16 mouse cellular contexts compared by ENCODE assay signal in the genomic region with DNA sequence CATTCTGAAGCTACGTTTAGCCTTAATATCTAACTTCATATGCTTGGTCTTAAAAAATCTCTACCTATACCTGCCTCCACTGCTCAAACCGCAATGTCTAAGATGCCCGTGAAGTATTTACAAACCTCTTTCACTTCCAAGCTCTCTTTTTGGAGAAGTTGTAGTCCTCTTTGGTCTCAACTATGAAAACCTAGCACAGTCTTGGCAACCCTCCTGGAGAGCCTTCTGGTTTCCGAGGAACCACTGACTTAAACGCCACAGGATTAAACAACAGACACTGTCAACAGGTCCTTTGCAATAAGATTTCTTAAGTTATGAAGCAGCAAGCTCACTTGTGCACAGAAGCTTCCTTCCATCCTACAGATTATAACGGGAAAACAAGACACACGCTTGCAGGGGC. TPM values are rescaled to one million over a fixed set of nuclear protein-coding genes. Genes with fewer than 3 reads are reported as not detected.
DNase-seq lines count a peak whose midpoint lies in the region; ATAC-seq and TF ChIP-seq lines count a peak whose summit lies in the region.
"Had no signal": no experiment of that assay in that cellular context is flagged by ENCODE, and none has a peak within 500 bp of the region (broad histone marks: within the 10 kb centered on the region; RNA-seq: fewer than 3 reads in every experiment).

No protein-coding gene starts in this region.

- TF ChIP-seq EP300 in stomach, postnatal 0 days (optimal IDR thresholded peaks at IDR 0.05): no peak

- H3K27me3 ChIP-seq in heart, embryonic 10.5 days (ENCODE audit: insufficient read depth, poor library complexity, severe bottlenecking): peaks cover 24% of the 10 kb centered on the region
- H3K27me3 ChIP-seq in stomach, embryonic 15.5 days (replicated peaks): no peaks in the 10 kb centered on the region
- no peaks in the 10 kb centered on the region for H3K27me3 ChIP-seq in stomach, postnatal 0 days (ENCODE audit: control insufficient read depth, insufficient read depth, low read length)

- H3K27ac ChIP-seq in heart, embryonic 10.5 days: no peak overlapping the region
- H3K27ac ChIP-seq in layer of hippocampus, adult 2 months: peak overlapping the region; percentile 67
- no peak overlapping the region for H3K27ac ChIP-seq in stomach, embryonic 15.5 days
- no peak overlapping the region for H3K27ac ChIP-seq in stomach, postnatal 0 days (replicated peaks)
- H3K27ac ChIP-seq: forebrain, embryonic 12.5 days; hindbrain, embryonic 10.5 days; limb, embryonic 12.5 days; liver, embryonic 13.5 days had no signal

- no peak overlapping the region for H3K9ac ChIP-seq in stomach, embryonic 15.5 days
- no peak overlapping the region for H3K9ac ChIP-seq in stomach, postnatal 0 days (ENCODE audit: low read length)
- H3K9ac ChIP-seq: forebrain, embryonic 12.5 days; limb, embryonic 12.5 days; liver, embryonic 13.5 days had no signal

- no peaks in the 10 kb centered on the region for H3K36me3 ChIP-seq in heart, embryonic 10.5 days
- no peaks in the 10 kb centered on the region for H3K36me3 ChIP-seq in stomach, embryonic 15.5 days
- H3K36me3 ChIP-seq in stomach, postnatal 0 days (ENCODE audit: control insufficient read depth, insufficient read depth, low read length): no peaks in the 10 kb centered on the region
- H3K36me3 ChIP-seq: forebrain, embryonic 12.5 days; hindbrain, embryonic 10.5 days; limb, embryonic 12.5 days; liver, embryonic 13.5 days had no signal

- WGBS in heart, embryonic 10.5 days: 86% methylated on average over 7 of the region's 7 CpGs
- WGBS in stomach, embryonic 15.5 days: 85% methylated on average over 7 of the region's 7 CpGs
- WGBS in stomach, postnatal 0 days: 75% methylated on average over 7 of the region's 7 CpGs

- no peak for ATAC-seq in stomach, embryonic 15.5 days (ENCODE audit: insufficient read depth, low FRiP score, low read depth)
- no peak for ATAC-seq in stomach, postnatal 0 days (ENCODE audit: low FRiP score, low TSS enrichment)
- ATAC-seq: lung, postnatal 0 days had no signal

- peaks cover 9% of the 10 kb centered on the region for H3K4me1 ChIP-seq in heart, embryonic 10.5 days
- H3K4me1 ChIP-seq in stomach, embryonic 15.5 days: 0 out of 2 replicates have a peak, but pooled peaks cover 8% of the 10 kb centered on the region
- H3K4me1 ChIP-seq in stomach, postnatal 0 days (replicated peaks; ENCODE audit: control insufficient read depth, insufficient read depth): 0 out of 2 replicates have a peak, but pooled peaks cover 3% of the 10 kb centered on the region

- no peak for TF ChIP-seq CTCF in layer of hippocampus, adult 2 months (conservative IDR thresholded peaks at IDR 0.05)
- TF ChIP-seq CTCF in stomach, postnatal 0 days (IDR thresholded peaks at IDR 0.05; ENCODE audit: low read depth): no peak

- 0 out of 2 replicates have a peak overlapping the region, but pooled peaks have one; percentile 23 for H3K4me2 ChIP-seq in stomach, embryonic 15.5 days
- no peak overlapping the region for H3K4me2 ChIP-seq in stomach, postnatal 0 days (replicated peaks; ENCODE audit: low read depth)
- H3K4me2 ChIP-seq: forebrain, embryonic 12.5 days; liver, embryonic 13.5 days had no signal

- H3K4me3 ChIP-seq in heart, embryonic 10.5 days: no peak overlapping the region
- peak overlapping the region; percentile 25 for H3K4me3 ChIP-seq in layer of hippocampus, adult 2 months
- H3K4me3 ChIP-seq in stomach, embryonic 15.5 days (replicated peaks): no peak overlapping the region
- H3K4me3 ChIP-seq in stomach, postnatal 0 days (ENCODE audit: low read depth, low read length): no peak overlapping the region
- H3K4me3 ChIP-seq: forebrain, embryonic 12.5 days; hindbrain, embryonic 10.5 days; liver, embryonic 13.5 days; megakaryocyte, embryonic 14.5 days had no signal

- DNase-seq in heart, adult 11 months: peak; percentile 57
- DNase-seq in heart, embryonic 10.5 days (ENCODE audit: low spot score): no peak
- DNase-seq in layer of hippocampus, adult 2 months (ENCODE audit: low spot score in 2 of 2): no peak
- DNase-seq in layer of hippocampus, adult 9-11 months: no peak
- DNase-seq in stomach, postnatal 0 days (ENCODE audit: low spot score): no peak
- no peak for DNase-seq in spleen, postnatal 14 days (ENCODE audit: low spot score in 2 of 2)
- DNase-seq: liver, embryonic 13.5 days; midbrain, embryonic 14.5 days; right cerebral cortex, postnatal 25 days; thymus, postnatal 14 days had no signal

- no peaks in the 10 kb centered on the region for H3K9me3 ChIP-seq in heart, embryonic 10.5 days
- no peaks in the 10 kb centered on the region for H3K9me3 ChIP-seq in stomach, embryonic 15.5 days
- H3K9me3 ChIP-seq in stomach, postnatal 0 days (ENCODE audit: control insufficient read depth, low read length): no peaks in the 10 kb centered on the region
- H3K9me3 ChIP-seq: forebrain, embryonic 12.5 days; hindbrain, embryonic 10.5 days; limb, embryonic 12.5 days; liver, embryonic 13.5 days had no signal

RNA-seq across cellular contexts. Expression of a gene that starts 1.8 kb away (rescaled TPM):
- 2.7 and 3.3 TPM in 2 replicates for polyA plus RNA-seq in heart, embryonic 10.5 days (2016; fragmentation: Nextera tagmentation; extraction: Ambion mirVana)
- 10 to 100 TPM; 18.1 to 24.8 TPM for total RNA-seq in layer of hippocampus, adult 2 months (2021)
- polyA plus RNA-seq in stomach, embryonic 15.5 days (2015; fragmentation: Nextera tagmentation; extraction: Ambion mirVana): 17.8 and 21.7 TPM in 2 replicates
- polyA plus RNA-seq in stomach, postnatal 0 days (2015; fragmentation: Nextera tagmentation; extraction: Ambion mirVana): 4.9 and 6.1 TPM in 2 replicates
